Mouse (Mus musculus): ENCODE results near the gene Tmem163. TPM values are rescaled to one million over a fixed set of nuclear protein-coding genes. Genes with fewer than 3 reads are reported as not detected.
A peak's percentile ranks its signal among the peaks of the same experiment; 100 is the strongest.

Gene Tmem163
- polyA plus RNA-seq, 1 experiment, result 2.5 TPM

GRCm38 (mm10) chr1:127482911-127483310 is 196.4 kb downstream of the Tmem163 start:
- Histone ChIP-seq H3K27me3 (replicated peaks; ENCODE audit: control insufficient read depth, insufficient read depth, low read length) (no peaks in the 10 kb centered on the region), H3K36me3 (ENCODE audit: control insufficient read depth, insufficient read depth, low read length) (no peaks in the 10 kb centered on the region), H3K4me3 (ENCODE audit: insufficient read depth, low read depth, low read length) (no peak overlapping the region), H3K4me1 (ENCODE audit: control insufficient read depth, insufficient read depth, low read length) (no peaks in the 10 kb centered on the region), H3K27ac (ENCODE audit: insufficient read depth, low read depth, low read length) (no peak overlapping the region)
- TF ChIP-seq POLR2A (IDR thresholded peaks at IDR 0.05; ENCODE audit: low read depth, low read length), result no peak
- no peak for TF ChIP-seq CTCF (conservative IDR thresholded peaks at IDR 0.05; ENCODE audit: insufficient read depth, insufficient read length, low read depth, low read length)
- WGBS, result 55% methylated on average over 10 of the region's 10 CpGs
- DNase-seq, result peak; percentile 43

- H3K4me1 ChIP-seq (ENCODE audit: control insufficient read depth, insufficient read depth, low read length), result no peaks in the 10 kb centered on the region
- 97% methylated on average over 5 of the region's 5 CpGs for WGBS
- TF ChIP-seq CTCF (conservative IDR thresholded peaks at IDR 0.05; ENCODE audit: insufficient read depth, insufficient read length, low read depth, low read length), result no peak
- no peak for DNase-seq
- no peaks in the 10 kb centered on the region for H3K27me3 ChIP-seq (replicated peaks; ENCODE audit: control insufficient read depth, insufficient read depth, low read length)
- H3K36me3 ChIP-seq (ENCODE audit: control insufficient read depth, insufficient read depth, low read length), result no peaks in the 10 kb centered on the region
- H3K27ac ChIP-seq (ENCODE audit: insufficient read depth, low read depth, low read length), result no peak overlapping the region
- H3K4me3 ChIP-seq (ENCODE audit: insufficient read depth, low read depth, low read length), result no peak overlapping the region
These were observed 203.6 kb downstream of the Tmem163 start for GRCm38 (mm10) chr1:127475756-127476155.

- Histone ChIP-seq H3K27me3 (replicated peaks; ENCODE audit: control insufficient read depth, insufficient read depth, low read length) (no peaks in the 10 kb centered on the region), H3K36me3 (ENCODE audit: control insufficient read depth, insufficient read depth, low read length) (no peaks in the 10 kb centered on the region), H3K4me1 (ENCODE audit: control insufficient read depth, insufficient read depth, low read length) (no peaks in the 10 kb centered on the region), H3K27ac (ENCODE audit: insufficient read depth, low read depth, low read length) (no peak overlapping the region), H3K4me3 (ENCODE audit: insufficient read depth, low read depth, low read length) (no peak overlapping the region)
- DNase-seq, result no peak
- 69% methylated on average over 4 of the region's 4 CpGs for WGBS
- TF ChIP-seq CTCF (conservative IDR thresholded peaks at IDR 0.05; ENCODE audit: insufficient read depth, insufficient read length, low read depth, low read length), result no peak
- TF ChIP-seq POLR2A (IDR thresholded peaks at IDR 0.05; ENCODE audit: low read depth, low read length), result no peak
These were observed 209.2 kb downstream of the Tmem163 start for GRCm38 (mm10) chr1:127470175-127470574.

- WGBS, result 98% methylated on average over 5 of the region's 5 CpGs
These were observed 212.1 kb downstream of the Tmem163 start for GRCm38 (mm10) chr1:127467238-127467637.

GRCm38 (mm10) chr1:127465292-127465691 is 214.1 kb downstream of the Tmem163 start:
- 44% methylated on average over 6 of the region's 6 CpGs for WGBS
- Histone ChIP-seq H3K27ac (ENCODE audit: insufficient read depth, low read depth, low read length) (no peak overlapping the region), H3K27me3 (replicated peaks; ENCODE audit: control insufficient read depth, insufficient read depth, low read length) (no peaks in the 10 kb centered on the region), H3K36me3 (ENCODE audit: control insufficient read depth, insufficient read depth, low read length) (no peaks in the 10 kb centered on the region), H3K4me3 (ENCODE audit: insufficient read depth, low read depth, low read length) (no peak overlapping the region), H3K4me1 (ENCODE audit: control insufficient read depth, insufficient read depth, low read length) (no peaks in the 10 kb centered on the region)
- no peak for TF ChIP-seq CTCF (conservative IDR thresholded peaks at IDR 0.05; ENCODE audit: insufficient read depth, insufficient read length, low read depth, low read length)
- TF ChIP-seq POLR2A (IDR thresholded peaks at IDR 0.05; ENCODE audit: low read depth, low read length), result no peak
- peak; percentile 19 for DNase-seq

More at GRCm38 (mm10) chr1:127467238-127467637, 212.1 kb downstream of the Tmem163 start:
- TF ChIP-seq CTCF (conservative IDR thresholded peaks at IDR 0.05; ENCODE audit: insufficient read depth, insufficient read length, low read depth, low read length), result no peak
- DNase-seq, result no peak
- Histone ChIP-seq H3K27ac (ENCODE audit: insufficient read depth, low read depth, low read length) (no peak overlapping the region), H3K4me1 (ENCODE audit: control insufficient read depth, insufficient read depth, low read length) (no peaks in the 10 kb centered on the region), H3K4me3 (ENCODE audit: insufficient read depth, low read depth, low read length) (no peak overlapping the region), H3K36me3 (ENCODE audit: control insufficient read depth, insufficient read depth, low read length) (no peaks in the 10 kb centered on the region), H3K27me3 (replicated peaks; ENCODE audit: control insufficient read depth, insufficient read depth, low read length) (no peaks in the 10 kb centered on the region)

GRCm38 (mm10) chr1:127464041-127464440 is 215.3 kb downstream of the Tmem163 start:
- 69% methylated on average over 6 of the region's 6 CpGs for WGBS
- no peaks in the 10 kb centered on the region for H3K27me3 ChIP-seq (replicated peaks; ENCODE audit: control insufficient read depth, insufficient read depth, low read length)
- TF ChIP-seq CTCF (conservative IDR thresholded peaks at IDR 0.05; ENCODE audit: insufficient read depth, insufficient read length, low read depth, low read length) (no peak), POLR2A (IDR thresholded peaks at IDR 0.05; ENCODE audit: low read depth, low read length) (no peak)
- H3K4me1 ChIP-seq (ENCODE audit: control insufficient read depth, insufficient read depth, low read length), result no peaks in the 10 kb centered on the region
- H3K4me3 ChIP-seq (ENCODE audit: insufficient read depth, low read depth, low read length), result no peak overlapping the region
- peak; percentile 58 for DNase-seq
- H3K27ac ChIP-seq (ENCODE audit: insufficient read depth, low read depth, low read length), result no peak overlapping the region
- no peaks in the 10 kb centered on the region for H3K36me3 ChIP-seq (ENCODE audit: control insufficient read depth, insufficient read depth, low read length)

- Histone ChIP-seq H3K27me3 (replicated peaks; ENCODE audit: control insufficient read depth, insufficient read depth, low read length) (no peaks in the 10 kb centered on the region), H3K36me3 (ENCODE audit: control insufficient read depth, insufficient read depth, low read length) (no peaks in the 10 kb centered on the region), H3K4me1 (ENCODE audit: control insufficient read depth, insufficient read depth, low read length) (no peaks in the 10 kb centered on the region), H3K27ac (ENCODE audit: insufficient read depth, low read depth, low read length) (no peak overlapping the region), H3K4me3 (ENCODE audit: insufficient read depth, low read depth, low read length) (no peak overlapping the region)
- 61% methylated on average over 9 of the region's 9 CpGs for WGBS
- no peak for DNase-seq
- no peak for TF ChIP-seq CTCF (conservative IDR thresholded peaks at IDR 0.05; ENCODE audit: insufficient read depth, insufficient read length, low read depth, low read length)
- no peak for TF ChIP-seq POLR2A (IDR thresholded peaks at IDR 0.05; ENCODE audit: low read depth, low read length)
These were observed 218.3 kb downstream of the Tmem163 start for GRCm38 (mm10) chr1:127461017-127461416.

GRCm38 (mm10) chr1:127459576-127459975 is 219.8 kb downstream of the Tmem163 start:
- H3K4me3 ChIP-seq (ENCODE audit: insufficient read depth, low read depth, low read length), result no peak overlapping the region
- no peaks in the 10 kb centered on the region for H3K27me3 ChIP-seq (replicated peaks; ENCODE audit: control insufficient read depth, insufficient read depth, low read length)
- no peak overlapping the region; the same call in 1 of the 2 replicates for H3K27ac ChIP-seq (ENCODE audit: insufficient read depth, low read depth, low read length)
- no peak for TF ChIP-seq POLR2A (IDR thresholded peaks at IDR 0.05; ENCODE audit: low read depth, low read length)
- no peak for TF ChIP-seq CTCF (conservative IDR thresholded peaks at IDR 0.05; ENCODE audit: insufficient read depth, insufficient read length, low read depth, low read length)
- 72% methylated on average over 7 of the region's 7 CpGs for WGBS
- no peaks in the 10 kb centered on the region for H3K4me1 ChIP-seq (ENCODE audit: control insufficient read depth, insufficient read depth, low read length)
- H3K36me3 ChIP-seq (ENCODE audit: control insufficient read depth, insufficient read depth, low read length), result no peaks in the 10 kb centered on the region
- DNase-seq, result no peak
